Mouse (Mus musculus) B cell, adult 2 months (primary cell): Measurements from ENCODE around the gene Nelfb.
A peak's percentile ranks its signal among the peaks of the same experiment; 100 is the strongest.
"Not testable (repeated sequence)": the region's sequence is repeated elsewhere in the genome, so short reads cannot be mapped to it uniquely, and the experiment has no call there.

Experiments
- DNase-seq, 2 experiments: peaks; one replicate each; pipeline ENCODE4 v3.0.0; 2022

The Nelfb gene

DNA sequence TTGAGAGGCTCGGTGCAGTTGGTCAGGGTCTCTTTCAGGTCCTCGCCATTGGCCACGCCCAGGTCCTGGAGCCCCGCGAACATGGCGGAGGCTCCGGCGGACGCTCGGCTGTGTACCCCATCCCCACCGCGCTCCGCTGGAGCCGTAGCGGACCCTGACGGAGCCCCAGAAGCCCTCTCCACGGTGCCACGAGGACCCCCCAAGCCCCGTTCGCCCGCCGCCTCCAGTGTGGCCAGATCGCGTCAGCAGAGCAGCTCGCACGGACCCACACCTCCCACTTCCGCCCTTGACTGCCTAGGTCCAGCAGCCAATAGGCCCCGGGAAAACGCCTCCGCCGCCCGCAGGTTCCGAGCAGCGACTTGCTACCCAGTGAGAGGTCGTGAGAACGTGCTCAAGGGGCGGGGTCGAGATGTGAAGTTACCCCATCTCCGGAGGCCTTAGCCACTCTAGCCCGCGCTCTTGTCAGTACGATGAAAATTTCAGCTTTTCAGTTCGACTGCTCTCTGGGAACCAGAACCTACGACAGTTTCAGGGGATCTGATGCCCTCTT is at the start of gene Nelfb:
Nelfb (minus strand) TSS at position 369 of the 550 bp plus-strand sequence.
- DNase-seq, result peak; percentile 93 to 94

DNA sequence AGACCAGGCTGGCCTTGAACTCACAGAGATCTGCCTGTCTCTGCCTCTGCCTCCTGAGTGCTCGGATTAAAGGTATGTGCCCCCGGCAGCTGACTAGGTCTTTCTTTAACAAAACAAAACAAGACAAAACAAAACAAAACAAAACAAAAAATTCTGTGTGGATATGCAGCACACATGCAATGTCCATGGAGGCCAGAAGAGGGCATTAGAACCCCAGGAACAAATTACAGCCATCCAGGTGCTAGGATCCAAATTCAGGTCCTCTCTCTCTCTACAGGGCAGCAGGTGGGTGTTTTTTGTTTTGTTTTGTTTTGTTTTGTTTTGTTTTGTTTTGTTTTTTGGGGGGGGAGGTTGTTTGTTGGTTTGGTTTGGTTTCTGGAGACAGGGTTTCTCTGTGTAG is 47.6 kb upstream of the Nelfb start:
- peak; percentile 49 to 55 for DNase-seq

GRCm38 (mm10) chr2:25257250-25257649 is 46.0 kb upstream of the Nelfb start:
- DNase-seq, result not testable (repeated sequence)

DNA sequence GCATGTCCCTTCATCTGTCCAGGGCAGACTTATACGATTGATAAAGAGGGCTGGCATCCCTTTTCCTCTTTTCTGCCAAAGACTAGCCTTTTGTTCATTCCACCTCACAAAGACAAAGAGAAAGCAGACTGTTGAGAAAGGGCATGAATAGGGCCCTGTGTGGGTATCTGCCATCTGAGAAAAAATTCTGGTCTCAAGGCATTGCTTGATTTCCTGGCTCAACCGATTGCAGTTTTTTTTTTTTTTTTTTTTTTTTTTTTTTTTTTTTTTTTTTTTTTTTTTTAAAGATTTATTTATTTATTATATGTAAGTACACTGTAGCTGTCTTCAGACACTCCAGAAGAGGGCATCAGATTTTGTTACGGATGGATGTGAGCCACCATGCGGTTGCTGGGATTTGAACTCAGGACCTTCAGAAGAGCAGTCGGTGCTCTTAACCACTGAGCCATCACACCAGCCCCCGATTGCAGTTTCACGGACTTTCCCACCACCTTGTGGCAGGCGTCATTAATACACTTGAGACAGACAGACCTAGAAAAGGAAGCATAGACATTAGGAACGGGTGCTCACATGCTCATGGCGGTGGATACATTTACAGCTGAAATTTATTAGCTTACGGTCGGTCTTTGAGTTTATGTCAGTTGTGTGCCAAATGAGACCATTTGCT is 45.3 kb upstream of the Nelfb start:
- DNase-seq, result peak; percentile 80 to 83

GRCm38 (mm10) chr2:25255284-25255779 is 44.0 kb upstream of the Nelfb start, which contains the start of gene Tmem203:
TSS of gene Tmem203 (plus strand) at chr2:25255439.
- peak; percentile 93 to 94 for DNase-seq

GRCm38 (mm10) chr2:25252331-25252730 is 41.0 kb upstream of the Nelfb start:
- DNase-seq, result peak; percentile 45 to 47

- DNase-seq, result no peak
Measured at GRCm38 (mm10) chr2:25246183-25247072, 35.1 kb upstream of the Nelfb start, which contains the start of gene AL732309.1. TSS of gene AL732309.1 (minus strand) at chr2:25246863.

- no peak for DNase-seq
Measured at GRCm38 (mm10) chr2:25244144-25244543, 32.9 kb upstream of the Nelfb start.

- no peak for DNase-seq
Measured at GRCm38 (mm10) chr2:25243342-25243741, 32.1 kb upstream of the Nelfb start.

GRCm38 (mm10) chr2:25242101-25242506 is 30.8 kb upstream of the Nelfb start, which contains the start of the genes Rnf208 and Cysrt1:
TSS of gene Rnf208 (plus strand) at chr2:25242255.
TSS of gene Cysrt1 (minus strand) at chr2:25242452.
- DNase-seq, result peak; percentile 28 to 34

DNA sequence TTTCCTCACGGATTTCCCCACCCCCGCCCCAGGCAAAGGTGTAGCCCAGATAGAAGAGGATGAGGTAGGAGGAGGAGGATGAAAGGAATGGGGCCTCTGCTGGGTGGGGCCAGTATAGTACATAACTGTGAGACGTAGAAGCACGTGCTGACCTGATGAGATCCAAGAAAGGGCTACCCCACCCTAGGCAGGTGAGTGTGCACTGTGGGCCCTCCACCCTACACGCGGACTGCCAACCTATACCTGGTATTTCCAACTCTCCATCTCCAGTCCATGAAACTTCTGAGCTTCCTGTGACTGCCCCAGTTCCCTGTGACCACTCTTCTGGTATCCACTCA is 30.1 kb upstream of the Nelfb start:
- DNase-seq, result no peak

DNA sequence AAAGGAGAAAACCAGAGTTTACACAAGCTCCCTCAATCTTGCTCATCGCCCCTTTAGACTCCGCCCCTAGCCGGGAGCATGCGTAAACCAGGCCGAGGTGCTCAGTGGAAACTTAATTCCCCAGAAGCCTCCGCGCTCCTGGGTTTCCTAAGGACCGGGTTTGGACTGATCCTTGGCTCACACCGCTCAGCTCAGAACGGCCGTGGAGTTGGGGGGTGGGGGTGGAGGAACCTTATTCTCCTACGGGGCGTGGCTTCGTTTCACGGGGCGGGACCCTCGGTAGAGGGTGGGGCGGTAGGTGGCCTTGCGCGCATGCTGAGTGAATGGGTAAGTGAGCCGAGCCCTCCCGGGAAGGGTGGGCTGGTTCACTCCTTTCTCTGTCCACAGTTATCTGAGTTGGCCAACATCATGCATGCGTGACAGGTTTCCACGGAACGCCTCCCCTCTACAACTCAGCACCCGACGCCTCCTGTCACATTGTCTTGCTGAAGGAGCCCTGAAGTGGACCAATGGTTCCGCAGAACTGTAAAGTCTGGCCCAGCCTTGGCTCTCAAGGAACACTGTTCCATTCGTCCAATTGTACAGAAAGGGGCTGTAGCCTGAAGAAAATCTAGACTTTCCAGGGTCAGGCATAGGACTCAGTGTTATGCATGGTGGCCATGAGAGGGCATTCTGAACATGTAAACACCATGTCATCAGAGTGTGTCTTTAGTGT is 29.6 kb upstream of the Nelfb start:
- DNase-seq, result peak; percentile 55 to 61

GRCm38 (mm10) chr2:25240310-25240709 is 29.0 kb upstream of the Nelfb start:
- no peak for DNase-seq

GRCm38 (mm10) chr2:25239766-25240165 is 28.5 kb upstream of the Nelfb start:
- no peak for DNase-seq

GRCm38 (mm10) chr2:25238106-25238505 is 26.8 kb upstream of the Nelfb start:
- DNase-seq, result no peak

DNA sequence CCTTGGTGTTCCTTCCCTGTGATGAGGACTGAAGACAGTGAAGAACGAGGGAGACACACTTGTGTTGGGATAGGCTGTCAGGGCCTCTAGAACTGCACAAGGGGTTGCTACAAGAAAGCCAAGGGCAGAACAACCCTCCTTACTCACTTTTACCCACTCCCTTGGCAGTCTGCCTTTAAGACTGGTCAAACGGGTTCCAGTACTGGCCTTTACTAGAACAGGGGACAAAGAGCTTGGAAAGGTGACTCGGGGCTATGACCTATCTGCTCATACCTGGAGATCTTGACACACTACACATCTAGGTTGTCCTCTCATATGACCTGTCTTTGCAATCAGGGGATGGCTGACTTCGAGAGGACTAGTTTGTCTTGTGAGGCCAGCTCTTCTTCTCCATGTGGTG is 26.2 kb upstream of the Nelfb start:
- DNase-seq, result no peak

DNA sequence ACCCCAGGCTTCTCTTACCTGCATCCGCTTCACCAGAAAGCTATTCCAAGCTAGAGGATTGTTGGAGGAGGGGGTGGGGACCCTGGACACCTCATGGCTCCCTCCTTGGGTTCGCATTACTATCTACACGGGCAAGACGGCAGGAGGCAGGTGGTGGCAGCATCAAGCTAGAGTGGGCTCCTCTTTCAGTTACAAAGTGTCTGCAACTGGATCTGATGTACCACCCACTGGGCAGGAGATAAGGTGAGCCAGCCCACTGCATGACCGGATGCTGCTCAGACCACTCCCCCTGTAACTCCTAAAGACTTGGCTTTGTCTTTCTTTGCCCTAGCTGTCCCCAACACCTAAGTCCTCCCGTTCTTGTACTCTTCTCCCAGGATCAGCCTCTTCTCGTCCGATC is 25.3 kb upstream of the Nelfb start, which contains the start of gene Rnf224:
Rnf224 (minus strand) TSS at position 174 of the 400 bp plus-strand sequence.
- DNase-seq, result no peak

DNA sequence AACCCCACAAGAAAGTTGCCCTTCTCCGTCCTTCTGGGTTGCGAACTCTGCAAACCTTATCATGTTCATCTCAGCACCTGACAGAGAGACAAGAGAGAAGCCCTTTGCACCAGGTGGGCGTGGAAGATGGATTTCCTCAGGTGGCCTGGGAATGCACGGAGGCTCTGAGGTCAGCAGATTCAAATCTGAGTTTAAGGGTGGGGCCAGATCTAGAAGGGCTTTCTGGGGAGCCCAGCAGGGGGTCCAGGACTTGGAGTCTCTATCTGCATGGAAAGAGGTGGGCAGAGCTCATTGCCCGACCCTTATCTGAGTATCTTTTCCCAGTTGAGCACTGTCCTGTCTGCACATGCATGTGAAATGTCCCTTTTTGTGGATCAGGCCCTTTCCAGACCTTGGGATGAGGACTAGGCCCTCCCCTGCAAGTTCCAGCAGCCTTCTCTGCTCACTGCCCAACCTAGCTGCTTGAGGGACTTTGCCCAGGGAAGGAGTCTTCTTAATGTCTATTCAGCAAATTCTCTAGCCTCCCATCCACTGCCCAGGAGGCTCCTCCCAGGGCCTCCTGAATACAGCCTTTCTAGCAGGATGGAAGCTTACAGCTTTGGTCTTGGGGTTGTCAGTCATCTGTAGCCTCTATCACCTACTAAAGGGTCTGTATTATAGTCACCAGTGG is 23.4 kb upstream of the Nelfb start:
- DNase-seq, result no peak

- no peak for DNase-seq
Measured at GRCm38 (mm10) chr2:25234050-25234449, 22.8 kb upstream of the Nelfb start, which contains the start of gene Slc34a3. TSS of gene Slc34a3 (minus strand) at chr2:25234364.

GRCm38 (mm10) chr2:25233421-25233820 is 22.1 kb upstream of the Nelfb start:
- DNase-seq, result peak; percentile 20 to 22

DNA sequence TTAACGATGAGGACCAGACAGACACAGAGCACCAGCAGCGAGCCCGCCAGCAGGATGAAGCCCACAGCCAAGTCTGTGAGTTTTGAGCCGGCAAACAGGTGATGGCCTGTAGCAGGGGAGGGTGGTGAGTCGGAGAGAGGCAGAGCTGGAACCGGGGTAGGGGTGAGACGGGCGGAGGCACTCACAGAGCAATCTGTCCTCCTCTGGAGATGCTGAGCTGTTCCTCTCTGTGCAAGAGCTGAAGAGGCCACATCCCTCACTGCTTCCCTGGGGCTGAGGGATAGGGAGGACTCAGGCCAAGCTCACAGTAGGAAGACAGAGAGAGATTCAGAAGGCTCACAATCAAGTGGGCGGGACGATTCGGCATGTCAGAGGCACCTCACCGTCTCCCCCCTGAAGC is 19.7 kb upstream of the Nelfb start:
- DNase-seq, result no peak

GRCm38 (mm10) chr2:25230581-25230980 is 19.3 kb upstream of the Nelfb start:
- no peak for DNase-seq
